Mouse (Mus musculus) gastrocnemius, postnatal 14 days (tissue): ENCODE data around the gene Hpse2. TPM values are rescaled to one million over a fixed set of nuclear protein-coding genes. Genes with fewer than 3 reads are reported as not detected.
"Not testable (repeated sequence)": the region's sequence is repeated elsewhere in the genome, so short reads cannot be mapped to it uniquely, and the experiment has no call there.

ENCODE experiments used
- DNase-seq: peaks from one replicate; pipeline ENCODE4 v3.0.0; 2021; ENCODE audit warnings: mixed read lengths
- intact Hi-C: fragments of 180-260 bp; cut with DNase I; formaldehyde crosslinking; loops from one replicate; pipeline ENCODE4 v1.15.1; 2025; ENCODE audit warnings: low total_unique reads
- total RNA-seq, 2 experiments: library from RNA; stranded (reverse); gene quantifications; 2 replicates each; pipeline ENCODE4 v1.2.3; 2021

The Hpse2 gene
- total RNA-seq, 2 experiments from 2014 or later = 0.07 TPM; not detected in 1

GRCm38 (mm10) chr19:42795801-42796200 lies 592.4 kb downstream of the Hpse2 start:
- no peak for DNase-seq
- intact Hi-C loops = loop anchor here (2.0 to 5.0 kb wide), 2 partner anchors 516 to 597 kb away; no protein-coding TSS in a partner anchor

GRCm38 (mm10) chr19:42794914-42795613 lies 593.1 kb downstream of the Hpse2 start:
- peak; percentile 83 for DNase-seq
- intact Hi-C loops = loop anchor here (2.0 to 5.0 kb wide), 2 partner anchors 517 to 598 kb away; no protein-coding TSS in a partner anchor

- intact Hi-C loops = no loop called here
- no peak for DNase-seq
Observed at GRCm38 (mm10) chr19:42788311-42788710, 599.8 kb downstream of the Hpse2 start.

DNA sequence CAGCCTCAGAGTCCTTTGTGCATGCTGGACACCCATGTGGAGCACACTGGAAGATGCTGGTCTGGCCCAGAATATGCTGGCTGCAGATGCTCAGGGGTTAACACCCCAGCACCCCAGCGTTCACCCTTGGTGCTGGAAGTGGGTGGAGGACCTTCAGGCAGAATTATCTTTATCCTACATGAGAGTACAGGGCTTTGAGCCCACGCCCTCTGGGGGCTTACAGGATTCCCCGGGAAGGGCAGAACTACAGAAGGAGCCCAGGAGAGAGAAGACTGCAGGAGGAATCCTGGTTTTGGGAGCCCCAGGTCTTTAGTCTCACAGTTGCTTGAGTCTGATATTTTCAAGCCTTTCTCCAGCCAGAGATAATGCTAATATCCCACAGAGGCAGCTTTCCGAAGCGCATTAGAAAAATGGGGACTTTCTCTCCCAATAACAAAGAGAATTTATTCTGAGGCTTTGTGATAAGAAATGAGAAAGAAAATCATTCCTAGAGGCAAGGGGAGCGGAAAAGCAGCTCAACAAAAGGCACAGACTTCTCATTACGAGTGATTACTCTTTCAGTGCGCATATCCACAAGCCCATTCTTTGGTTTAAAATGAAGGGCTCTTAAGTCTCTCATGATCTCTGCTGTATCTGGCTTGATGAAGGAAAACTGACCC lies 602.5 kb downstream of the Hpse2 start:
- intact Hi-C loops = no loop called here
- DNase-seq = no peak

GRCm38 (mm10) chr19:42785129-42785528 lies 603.0 kb downstream of the Hpse2 start:
- DNase-seq = no peak
- intact Hi-C loops = no loop called here

GRCm38 (mm10) chr19:42780156-42780538 lies 608.0 kb downstream of the Hpse2 start:
- DNase-seq, intact Hi-C loops: not testable (repeated sequence)

DNA sequence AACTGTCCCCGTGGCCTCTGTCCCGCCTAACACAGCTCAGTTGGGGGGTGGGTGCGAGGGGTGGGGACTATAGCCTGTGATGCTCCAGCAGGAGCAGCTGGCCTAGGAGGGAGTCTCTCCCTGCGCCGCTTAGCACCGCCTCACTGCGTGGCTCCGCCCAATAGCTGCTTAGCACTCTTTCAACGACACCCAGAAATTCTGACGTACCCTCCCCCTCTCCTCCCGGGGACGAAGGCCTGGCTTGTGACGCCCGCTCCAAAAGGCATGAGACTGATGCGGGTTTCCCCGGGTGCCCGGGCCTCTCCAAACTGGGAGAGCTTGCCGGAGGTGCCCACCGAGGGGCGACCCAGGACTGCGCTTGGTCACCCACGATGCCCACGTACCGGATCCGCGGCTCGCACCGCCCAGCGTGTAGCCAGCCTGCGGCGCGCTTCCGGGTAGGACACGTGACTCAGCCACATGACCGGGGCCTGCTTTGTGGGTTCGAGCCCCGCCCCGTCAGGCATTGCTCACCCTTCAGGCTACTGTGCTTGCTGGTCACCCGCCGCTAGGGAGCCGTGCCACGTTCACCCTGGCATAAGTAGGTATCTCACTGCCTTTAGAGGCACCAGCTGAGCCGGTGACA lies 608.5 kb downstream of the Hpse2 start, which contains the start of gene Hps1:
Gene Hps1, minus strand, starts transcription at position 448 of the 625 bp plus-strand sequence.
- DNase-seq = peak; percentile 85
- intact Hi-C loops = loop anchor here (10.0 kb wide), 1 partner anchor 115 kb away; no protein-coding TSS in a partner anchor

DNA sequence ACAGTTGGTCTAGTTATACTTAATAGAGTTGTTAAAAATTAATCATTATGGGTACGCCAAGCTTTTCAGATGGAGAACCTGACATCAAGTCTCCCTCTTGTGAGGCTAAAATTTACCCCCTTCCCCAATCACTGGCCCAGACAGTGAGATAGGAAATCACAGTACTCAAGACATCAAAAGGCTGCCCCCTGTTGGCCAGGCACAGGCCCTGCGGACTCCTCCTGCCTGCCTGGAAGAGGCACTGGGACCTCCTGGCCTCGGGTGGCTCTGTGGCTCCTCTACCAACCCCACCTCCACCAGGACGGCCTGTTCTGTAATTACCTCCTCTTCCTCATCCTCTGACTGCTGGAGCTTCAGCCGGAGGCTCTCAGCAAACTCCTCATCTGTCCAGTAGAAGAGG lies 610.4 kb downstream of the Hpse2 start:
- no peak for DNase-seq
- intact Hi-C loops = loop anchor here (10.0 kb wide), 1 partner anchor 113 kb away; no protein-coding TSS in a partner anchor

GRCm38 (mm10) chr19:42776813-42777212 lies 611.3 kb downstream of the Hpse2 start:
- DNase-seq = no peak
- intact Hi-C loops = loop anchor here (10.0 kb wide), 1 partner anchor 112 kb away; no protein-coding TSS in a partner anchor

- intact Hi-C loops = loop anchor here (10.0 kb wide), 1 partner anchor 106 kb away; no protein-coding TSS in a partner anchor
- DNase-seq = no peak
Observed at GRCm38 (mm10) chr19:42770141-42770872, 617.8 kb downstream of the Hpse2 start.

- DNase-seq = no peak
- intact Hi-C loops = loop anchor here (10.0 kb wide), 1 partner anchor 105 kb away; no protein-coding TSS in a partner anchor
Observed at GRCm38 (mm10) chr19:42769648-42770047, 618.5 kb downstream of the Hpse2 start.

DNA sequence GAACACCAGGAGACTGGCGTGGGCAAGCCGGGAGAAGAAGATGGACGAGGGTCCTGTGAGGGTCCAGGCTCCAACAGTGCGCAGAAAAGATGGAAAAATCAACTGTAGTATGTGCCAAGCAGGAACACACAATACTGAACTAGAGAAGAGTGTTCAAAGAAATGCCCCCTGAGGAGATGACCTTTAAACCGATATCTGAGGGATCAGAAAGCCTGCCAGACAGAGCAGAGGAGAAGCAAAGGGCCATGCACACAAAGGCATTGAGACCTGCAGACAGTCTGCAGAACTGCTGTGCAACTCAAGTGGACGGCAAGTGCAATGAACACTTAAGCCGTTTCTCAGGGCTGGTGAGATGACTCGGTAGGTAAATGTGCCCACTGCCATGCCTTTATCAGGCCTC lies 620.8 kb downstream of the Hpse2 start:
- no peak for DNase-seq
- intact Hi-C loops = no loop called here

DNA sequence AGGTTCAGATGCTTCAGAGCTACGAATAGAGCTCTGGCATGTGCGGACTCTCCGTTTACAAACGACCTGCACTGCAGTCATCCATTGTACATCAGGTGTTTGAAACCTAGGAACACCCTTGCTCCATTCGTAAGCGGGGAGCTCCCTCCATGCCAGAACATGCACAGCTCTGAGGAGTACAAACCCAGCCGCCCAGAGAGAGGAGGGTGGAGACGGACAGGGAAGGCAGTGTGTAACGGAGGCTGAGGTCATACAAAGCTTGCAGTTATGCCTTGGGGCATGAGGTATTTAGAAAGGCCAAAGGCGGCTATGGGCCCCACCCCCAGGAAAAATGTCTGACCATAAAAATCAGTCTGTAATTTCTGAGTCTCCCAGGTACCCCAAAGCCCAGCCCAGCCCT lies 623.8 kb downstream of the Hpse2 start:
- intact Hi-C loops = no loop called here
- no peak for DNase-seq

DNA sequence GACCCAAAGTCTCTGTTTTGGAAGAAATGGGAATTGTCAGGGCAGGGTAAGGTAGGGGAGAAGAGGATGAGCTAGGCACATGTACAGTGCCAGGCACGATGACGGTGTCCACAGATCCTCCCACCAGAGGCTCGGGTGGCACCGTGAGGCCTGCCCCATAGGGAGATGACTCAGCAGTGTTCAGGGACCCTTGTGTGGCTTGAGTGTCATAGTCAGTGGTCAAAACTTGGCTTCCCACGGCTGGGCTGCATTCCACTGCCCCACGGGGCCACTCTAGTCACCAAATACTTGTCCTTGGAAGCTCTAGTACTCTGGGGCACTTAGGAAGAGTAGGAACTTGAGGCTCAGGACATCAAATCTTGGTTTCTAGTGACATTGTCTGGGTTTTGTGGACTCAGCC lies 631.5 kb downstream of the Hpse2 start:
- intact Hi-C loops = no loop called here
- DNase-seq = no peak

- intact Hi-C loops = no loop called here
- DNase-seq = peak; percentile 43
Observed at GRCm38 (mm10) chr19:42755148-42755870, 632.8 kb downstream of the Hpse2 start.

DNA sequence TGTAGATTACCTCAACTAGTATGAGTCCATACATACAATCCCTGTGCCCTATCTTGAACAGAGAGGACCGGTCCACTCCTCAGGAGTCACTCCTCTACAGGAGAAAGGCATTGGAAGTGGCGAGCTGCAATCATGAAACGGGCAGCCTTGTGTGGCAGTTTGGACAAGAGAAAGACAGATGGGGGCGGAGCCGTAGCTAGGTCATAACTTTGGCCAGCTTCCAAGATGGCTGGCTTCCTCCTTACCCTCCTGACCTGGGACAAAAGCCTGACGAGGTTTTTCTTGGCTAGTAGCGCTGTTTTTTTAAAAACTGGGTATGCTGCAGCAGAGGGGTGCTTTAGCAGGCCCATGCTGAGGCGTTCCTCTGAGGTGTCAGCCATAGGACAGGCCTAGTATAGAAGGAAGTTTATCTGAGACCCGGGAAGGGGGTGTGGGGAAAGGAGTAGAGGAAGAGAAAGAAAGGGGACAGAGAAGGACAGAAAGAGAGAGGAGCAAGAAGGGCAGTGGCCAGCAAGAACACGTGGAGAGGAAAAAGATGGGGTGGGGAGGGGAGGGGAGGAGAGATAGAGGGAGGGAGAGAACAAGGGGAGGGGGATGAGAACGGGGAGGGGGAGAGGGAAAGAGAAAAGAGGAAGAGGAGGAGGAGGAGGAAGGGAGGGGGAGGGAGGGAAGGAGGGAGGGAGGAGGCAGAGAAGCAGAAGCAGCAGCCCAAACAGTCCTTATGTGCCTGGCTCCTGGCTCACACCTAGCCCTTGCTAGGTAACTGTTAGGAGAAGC lies 634.8 kb downstream of the Hpse2 start:
- intact Hi-C loops = no loop called here
- DNase-seq = peak; percentile 62

DNA sequence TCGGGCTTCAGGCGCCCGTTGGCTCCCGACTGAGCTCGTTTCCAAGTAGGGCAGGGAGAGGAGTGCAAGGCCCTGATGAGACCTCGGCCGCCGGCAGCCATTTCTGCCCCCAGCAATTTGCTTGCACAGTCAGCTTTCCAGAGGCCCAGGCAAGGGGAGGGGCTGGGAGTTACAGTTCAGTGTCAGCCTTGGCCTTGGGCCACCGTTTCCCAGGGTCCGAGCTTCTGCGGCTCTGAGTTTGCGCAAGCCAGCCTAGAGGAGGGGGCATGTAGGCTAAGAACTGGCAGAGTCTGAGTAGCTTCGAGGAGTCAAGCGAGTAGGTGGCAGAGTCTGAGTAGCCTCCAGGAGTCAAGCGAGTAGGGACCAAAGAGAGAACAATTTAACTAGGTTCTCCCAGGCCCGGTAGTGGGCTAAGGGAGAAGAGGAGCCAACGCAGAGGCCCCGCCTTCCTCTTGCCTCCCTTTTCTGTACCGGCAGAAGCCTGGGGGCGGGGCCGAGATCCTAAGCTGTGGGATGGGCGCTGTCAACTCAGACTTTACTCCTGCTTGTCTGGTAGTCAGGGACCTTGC lies 635.7 kb downstream of the Hpse2 start, which contains the start of gene Pyroxd2:
Gene Pyroxd2, minus strand, starts transcription at position 413 of the 569 bp plus-strand sequence.
- intact Hi-C loops = no loop called here
- DNase-seq = peak; percentile 84

- intact Hi-C loops = no loop called here
- DNase-seq = no peak
Observed at GRCm38 (mm10) chr19:42750196-42750595, 638.0 kb downstream of the Hpse2 start.
